Mouse (Mus musculus): Measurements from ENCODE around the gene Mob4. TPM values are rescaled to one million over a fixed set of nuclear protein-coding genes. Genes with fewer than 3 reads are reported as not detected.

Gene Mob4
- polyA plus RNA-seq, 1 experiment from 2014 or later, result 159 TPM

DNA sequence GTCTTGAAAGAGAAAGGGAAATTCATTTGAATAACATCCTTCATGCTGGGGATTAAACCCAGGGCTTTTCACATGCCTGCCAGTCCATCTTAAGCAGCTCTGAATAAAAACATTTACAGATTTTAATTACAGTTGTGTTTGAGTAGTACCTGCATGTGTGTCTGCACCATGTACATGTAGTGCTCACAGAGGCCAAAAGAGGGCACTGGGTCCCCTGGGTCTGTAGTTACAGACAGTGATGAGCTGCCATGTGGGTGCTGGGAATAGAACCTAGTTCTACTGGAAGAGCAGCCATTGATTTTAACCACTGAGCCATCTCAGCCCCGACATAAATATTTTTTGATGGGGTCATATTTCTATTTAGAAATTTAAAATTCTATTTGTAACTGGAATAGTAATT lies 4.8 kb downstream of the Mob4 start:
- H3K4me3 ChIP-seq (ENCODE audit: low read depth, low read length), result no peak overlapping the region
- no peak overlapping the region for H3K27ac ChIP-seq (ENCODE audit: low read length)
- no peaks in the 10 kb centered on the region for H3K9me3 ChIP-seq (ENCODE audit: control insufficient read depth, low read depth, low read length)
- H3K9ac ChIP-seq (replicated peaks; ENCODE audit: low read depth, low read length), result no peak overlapping the region
- ATAC-seq (ENCODE audit: insufficient number of reproducible peaks, insufficient read depth, low FRiP score, low read depth), result no peak
- no peak overlapping the region for H3K4me2 ChIP-seq (replicated peaks; ENCODE audit: low read depth, low read length)
- H3K4me1 ChIP-seq (ENCODE audit: control insufficient read depth, insufficient read depth, low read length), result peaks cover 6% of the 10 kb centered on the region; the same call in 1 of the 2 replicates
- 95% methylated on average over 1 of the region's 1 CpGs for WGBS
- H3K27me3 ChIP-seq (ENCODE audit: control insufficient read depth, insufficient read depth, low read length), result no peaks in the 10 kb centered on the region
- H3K36me3 ChIP-seq (ENCODE audit: control insufficient read depth, insufficient read depth, low read length), result peaks cover 12% of the 10 kb centered on the region; the same call in 1 of the 2 replicates

GRCm38 (mm10) chr1:55144338-55144737 lies 13.3 kb downstream of the Mob4 start:
- no peak overlapping the region for H3K4me3 ChIP-seq (ENCODE audit: low read depth, low read length)
- no peaks in the 10 kb centered on the region for H3K4me1 ChIP-seq (ENCODE audit: control insufficient read depth, insufficient read depth, low read length)
- no peak for ATAC-seq (ENCODE audit: insufficient number of reproducible peaks, insufficient read depth, low FRiP score, low read depth)
- H3K36me3 ChIP-seq (ENCODE audit: control insufficient read depth, insufficient read depth, low read length), result peaks cover 31% of the 10 kb centered on the region
- no peaks in the 10 kb centered on the region for H3K9me3 ChIP-seq (ENCODE audit: control insufficient read depth, low read depth, low read length)
- 96% methylated on average over 4 of the region's 4 CpGs for WGBS
- no peak overlapping the region for H3K27ac ChIP-seq (ENCODE audit: low read length)
- H3K27me3 ChIP-seq (ENCODE audit: control insufficient read depth, insufficient read depth, low read length), result no peaks in the 10 kb centered on the region
- H3K9ac ChIP-seq (replicated peaks; ENCODE audit: low read depth, low read length), result no peak overlapping the region
- H3K4me2 ChIP-seq (replicated peaks; ENCODE audit: low read depth, low read length), result no peak overlapping the region

GRCm38 (mm10) chr1:55145556-55145955 lies 14.5 kb downstream of the Mob4 start:
- H3K36me3 ChIP-seq (ENCODE audit: control insufficient read depth, insufficient read depth, low read length), result peaks cover 35% of the 10 kb centered on the region
- WGBS, result 94% methylated on average over 7 of the region's 7 CpGs
- H3K4me1 ChIP-seq (ENCODE audit: control insufficient read depth, insufficient read depth, low read length), result no peaks in the 10 kb centered on the region
- H3K9me3 ChIP-seq (ENCODE audit: control insufficient read depth, low read depth, low read length), result no peaks in the 10 kb centered on the region
- H3K9ac ChIP-seq (replicated peaks; ENCODE audit: low read depth, low read length), result no peak overlapping the region
- ATAC-seq (ENCODE audit: insufficient number of reproducible peaks, insufficient read depth, low FRiP score, low read depth), result no peak
- H3K4me3 ChIP-seq (ENCODE audit: low read depth, low read length), result no peak overlapping the region
- H3K27ac ChIP-seq (ENCODE audit: low read length), result no peak overlapping the region
- H3K27me3 ChIP-seq (ENCODE audit: control insufficient read depth, insufficient read depth, low read length), result no peaks in the 10 kb centered on the region
- H3K4me2 ChIP-seq (replicated peaks; ENCODE audit: low read depth, low read length), result no peak overlapping the region

- H3K4me3 ChIP-seq (ENCODE audit: low read depth, low read length), result no peak overlapping the region
- no peaks in the 10 kb centered on the region for H3K9me3 ChIP-seq (ENCODE audit: control insufficient read depth, low read depth, low read length)
- ATAC-seq (ENCODE audit: insufficient number of reproducible peaks, insufficient read depth, low FRiP score, low read depth), result no peak
- no peaks in the 10 kb centered on the region for H3K4me1 ChIP-seq (ENCODE audit: control insufficient read depth, insufficient read depth, low read length)
- H3K27ac ChIP-seq (ENCODE audit: low read length), result no peak overlapping the region
- no peaks in the 10 kb centered on the region for H3K27me3 ChIP-seq (ENCODE audit: control insufficient read depth, insufficient read depth, low read length)
- WGBS, result 93% methylated on average over 4 of the region's 4 CpGs
- H3K9ac ChIP-seq (replicated peaks; ENCODE audit: low read depth, low read length), result no peak overlapping the region
- H3K36me3 ChIP-seq (ENCODE audit: control insufficient read depth, insufficient read depth, low read length), result peaks cover 33% of the 10 kb centered on the region
- no peak overlapping the region for H3K4me2 ChIP-seq (replicated peaks; ENCODE audit: low read depth, low read length)
Observed at GRCm38 (mm10) chr1:55157329-55157728, 26.3 kb downstream of the Mob4 start.

DNA sequence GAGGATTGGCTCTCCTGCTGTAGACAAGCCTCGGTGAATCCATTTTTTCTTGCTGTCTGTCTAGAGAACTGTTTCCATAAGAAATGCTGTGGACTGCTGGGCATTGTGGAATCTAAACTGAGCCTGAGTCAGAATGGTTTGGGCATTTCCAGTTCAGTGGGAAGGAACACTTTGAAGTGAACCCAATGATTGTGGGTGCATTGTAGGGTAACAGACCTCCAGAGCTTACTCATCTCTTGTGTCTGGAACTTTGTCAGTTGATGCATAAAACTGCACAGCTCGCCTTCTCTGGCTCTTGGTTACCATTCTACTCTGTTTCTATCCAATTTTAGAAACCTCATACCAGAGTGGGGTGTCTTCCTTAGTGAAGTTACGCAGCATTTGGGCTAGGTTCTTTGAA lies 27.2 kb downstream of the Mob4 start:
- Histone ChIP-seq H3K4me1 (ENCODE audit: control insufficient read depth, insufficient read depth, low read length) (no peaks in the 10 kb centered on the region), H3K27me3 (ENCODE audit: control insufficient read depth, insufficient read depth, low read length) (no peaks in the 10 kb centered on the region), H3K36me3 (ENCODE audit: control insufficient read depth, insufficient read depth, low read length) (peaks cover 30% of the 10 kb centered on the region), H3K27ac (ENCODE audit: low read length) (no peak overlapping the region), H3K4me3 (ENCODE audit: low read depth, low read length) (no peak overlapping the region), H3K9ac (replicated peaks; ENCODE audit: low read depth, low read length) (no peak overlapping the region), H3K9me3 (ENCODE audit: control insufficient read depth, low read depth, low read length) (no peaks in the 10 kb centered on the region), H3K4me2 (replicated peaks; ENCODE audit: low read depth, low read length) (no peak overlapping the region)
- 89% methylated on average over 3 of the region's 3 CpGs for WGBS
- ATAC-seq (ENCODE audit: insufficient number of reproducible peaks, insufficient read depth, low FRiP score, low read depth), result no peak

DNA sequence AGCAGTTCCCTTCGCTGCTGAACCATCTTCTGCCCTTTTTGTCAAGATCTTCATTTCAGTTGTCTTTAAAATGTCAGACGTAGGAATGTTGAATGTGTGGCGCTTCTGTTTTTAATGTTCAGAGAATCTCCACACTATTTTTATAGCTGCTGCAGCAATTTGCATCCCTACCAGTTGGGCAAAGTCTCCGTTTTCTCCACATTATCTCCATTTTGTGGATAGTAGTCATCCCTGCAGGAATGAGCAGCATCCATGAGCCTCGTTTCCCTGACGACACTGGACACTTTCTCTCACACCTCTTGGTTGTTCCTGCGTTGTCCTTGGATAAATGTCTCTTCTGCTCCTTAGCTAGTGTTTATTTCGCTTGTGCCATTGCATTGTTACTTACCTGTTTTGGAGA lies 27.8 kb downstream of the Mob4 start:
- Histone ChIP-seq H3K27ac (ENCODE audit: low read length) (no peak overlapping the region), H3K36me3 (ENCODE audit: control insufficient read depth, insufficient read depth, low read length) (peaks cover 27% of the 10 kb centered on the region), H3K9ac (replicated peaks; ENCODE audit: low read depth, low read length) (no peak overlapping the region), H3K4me2 (replicated peaks; ENCODE audit: low read depth, low read length) (no peak overlapping the region), H3K27me3 (ENCODE audit: control insufficient read depth, insufficient read depth, low read length) (no peaks in the 10 kb centered on the region), H3K9me3 (ENCODE audit: control insufficient read depth, low read depth, low read length) (no peaks in the 10 kb centered on the region), H3K4me1 (ENCODE audit: control insufficient read depth, insufficient read depth, low read length) (no peaks in the 10 kb centered on the region), H3K4me3 (ENCODE audit: low read depth, low read length) (no peak overlapping the region)
- no peak for ATAC-seq (ENCODE audit: insufficient number of reproducible peaks, insufficient read depth, low FRiP score, low read depth)
- whole genome bisulfite sequencing, result 89% methylated on average over 8 of the region's 8 CpGs

- ATAC-seq (ENCODE audit: insufficient number of reproducible peaks, insufficient read depth, low FRiP score, low read depth), result no peak
- Histone ChIP-seq H3K27ac (ENCODE audit: low read length) (no peak overlapping the region), H3K36me3 (ENCODE audit: control insufficient read depth, insufficient read depth, low read length) (peaks cover 21% of the 10 kb centered on the region), H3K9me3 (ENCODE audit: control insufficient read depth, low read depth, low read length) (no peaks in the 10 kb centered on the region), H3K4me2 (replicated peaks; ENCODE audit: low read depth, low read length) (no peak overlapping the region), H3K4me1 (ENCODE audit: control insufficient read depth, insufficient read depth, low read length) (no peaks in the 10 kb centered on the region), H3K9ac (replicated peaks; ENCODE audit: low read depth, low read length) (no peak overlapping the region), H3K4me3 (ENCODE audit: low read depth, low read length) (no peak overlapping the region), H3K27me3 (ENCODE audit: control insufficient read depth, insufficient read depth, low read length) (no peaks in the 10 kb centered on the region)
- WGBS, result 95% methylated on average over 3 of the region's 3 CpGs
Observed at GRCm38 (mm10) chr1:55160218-55160617, 29.2 kb downstream of the Mob4 start.

DNA sequence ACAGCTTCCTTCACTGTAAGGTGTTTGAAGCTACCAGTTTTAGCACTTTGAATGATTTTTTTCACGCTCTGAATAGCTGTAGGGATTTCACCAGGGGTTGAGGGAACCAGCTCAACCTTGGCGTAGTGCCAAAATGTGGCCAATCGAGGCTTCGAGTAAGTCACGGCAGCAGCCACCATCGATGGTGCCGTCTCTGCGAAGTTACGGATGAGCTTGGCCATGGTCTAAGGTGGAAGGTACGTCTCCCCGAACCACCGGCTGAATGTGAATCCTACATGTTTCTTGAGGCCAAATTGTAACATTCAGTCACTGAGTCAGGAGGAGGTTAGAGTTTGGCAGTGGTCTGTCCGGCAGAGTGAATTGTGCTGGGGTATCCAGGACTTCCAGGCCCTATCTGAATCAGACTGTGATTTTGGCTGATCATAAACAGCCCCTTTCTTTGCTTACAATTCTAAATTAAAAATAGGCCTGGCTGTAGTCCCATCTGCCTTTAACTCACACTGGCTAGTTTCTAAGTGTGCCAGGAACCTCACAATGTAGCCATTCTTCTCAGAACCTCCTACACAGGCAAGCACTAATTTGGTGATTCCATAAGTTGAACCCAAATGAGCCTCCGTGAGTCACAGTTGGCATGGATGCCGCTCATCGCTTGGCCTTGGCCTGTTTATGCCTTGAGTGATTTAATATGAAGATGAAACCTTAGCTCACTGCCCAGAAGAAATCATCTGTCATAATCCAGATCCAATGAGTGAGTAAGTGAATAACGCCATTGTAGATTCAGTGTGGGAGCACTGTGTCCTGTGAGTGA lies 30.0 kb downstream of the Mob4 start:
- Histone ChIP-seq H3K4me1 (ENCODE audit: control insufficient read depth, insufficient read depth, low read length) (no peaks in the 10 kb centered on the region), H3K27ac (ENCODE audit: low read length) (no peak overlapping the region), H3K9me3 (ENCODE audit: control insufficient read depth, low read depth, low read length) (no peaks in the 10 kb centered on the region), H3K36me3 (ENCODE audit: control insufficient read depth, insufficient read depth, low read length) (peaks cover 13% of the 10 kb centered on the region), H3K4me3 (ENCODE audit: low read depth, low read length) (no peak overlapping the region), H3K27me3 (ENCODE audit: control insufficient read depth, insufficient read depth, low read length) (no peaks in the 10 kb centered on the region), H3K9ac (replicated peaks; ENCODE audit: low read depth, low read length) (no peak overlapping the region), H3K4me2 (replicated peaks; ENCODE audit: low read depth, low read length) (no peak overlapping the region)
- no peak for ATAC-seq (ENCODE audit: insufficient number of reproducible peaks, insufficient read depth, low FRiP score, low read depth)
- WGBS, result 93% methylated on average over 17 of the region's 17 CpGs

GRCm38 (mm10) chr1:55161895-55162294 lies 30.9 kb downstream of the Mob4 start:
- no peak overlapping the region for H3K27ac ChIP-seq (ENCODE audit: low read length)

More at GRCm38 (mm10) chr1:55161895-55162294, 30.9 kb downstream of the Mob4 start:
- Histone ChIP-seq H3K36me3 (ENCODE audit: control insufficient read depth, insufficient read depth, low read length) (peaks cover 6% of the 10 kb centered on the region), H3K9me3 (ENCODE audit: control insufficient read depth, low read depth, low read length) (no peaks in the 10 kb centered on the region), H3K4me3 (ENCODE audit: low read depth, low read length) (no peak overlapping the region), H3K4me1 (ENCODE audit: control insufficient read depth, insufficient read depth, low read length) (no peaks in the 10 kb centered on the region), H3K27me3 (ENCODE audit: control insufficient read depth, insufficient read depth, low read length) (no peaks in the 10 kb centered on the region), H3K4me2 (replicated peaks; ENCODE audit: low read depth, low read length) (no peak overlapping the region), H3K9ac (replicated peaks; ENCODE audit: low read depth, low read length) (no peak overlapping the region)
- 72% methylated on average over 7 of the region's 7 CpGs for WGBS
- no peak for ATAC-seq (ENCODE audit: insufficient number of reproducible peaks, insufficient read depth, low FRiP score, low read depth)

Data from stomach, embryonic 14.5 days (tissue).